Mouse (Mus musculus) kidney, adult 2 months (tissue): ENCODE data around the gene Zbtb22. TPM values are rescaled to one million over a fixed set of nuclear protein-coding genes. Genes with fewer than 3 reads are reported as not detected.

Source experiments
- DNase-seq: peaks from one replicate; pipeline ENCODE4 v3.0.0; 2021
- H3K27ac ChIP-seq: fragments of 200-500 bp; 2 replicates; pipeline ENCODE4 v1.5.1; 2012; ENCODE audit warnings: low read depth, low read length, control low read depth, inconsistent platforms; ENCODE audit not compliant: insufficient read depth
- H3K27me3 ChIP-seq: fragments of 200-500 bp; replicated peaks from 2 replicates; pipeline ENCODE4 v1.6.1; 2012; ENCODE audit warnings: mild to moderate bottlenecking, moderate library complexity, low read length, inconsistent platforms; ENCODE audit not compliant: control insufficient read depth, insufficient read depth
- H3K36me3 ChIP-seq: fragments of 200-500 bp; 2 replicates; pipeline ENCODE4 v1.6.1; 2012; ENCODE audit warnings: mild to moderate bottlenecking, moderate library complexity, low read length, inconsistent platforms; ENCODE audit not compliant: control insufficient read depth, insufficient read depth
- H3K4me1 ChIP-seq: fragments of 200-500 bp; 2 replicates; pipeline ENCODE4 v1.6.1; 2011; ENCODE audit warnings: low read length; ENCODE audit not compliant: control insufficient read depth, insufficient read depth
- H3K4me3 ChIP-seq: fragments of 200-500 bp; 2 replicates; pipeline ENCODE4 v1.5.1; 2011; ENCODE audit warnings: mild to moderate bottlenecking, low read depth, low read length, control low read depth; ENCODE audit not compliant: insufficient read depth
- CTCF ChIP-seq: fragments of 200-500 bp; conservative IDR thresholded peaks from 2 replicates; pipeline ENCODE4 v1.5.1; 2011; ENCODE audit warnings: low read depth, mild to moderate bottlenecking, control low read depth, low read length, moderate library complexity, mixed read lengths; ENCODE audit not compliant: insufficient read depth, insufficient read length
- POLR2A ChIP-seq: fragments of 200-500 bp; IDR thresholded peaks from one replicate; pipeline ENCODE4 v1.6.1; 2011; ENCODE audit warnings: low read depth, low read length, control low read depth
- WGBS: fragments of 180-500 bp; shearing (Covaris S2); methylation state at CpG from one replicate; pipeline ENCODE4 v1.1.7; 2018; 5-methylcytosine and 5-hydroxymethylcytosine counted together
- polyA plus RNA-seq: library from polyadenylated mRNA; depleted of rRNA; stranded (reverse); fragments of >200 nt; gene quantifications from 2 replicates; pipeline ENCODE4 v1.2.3, GENCODE M21; 2012

Gene Zbtb22
- polyA plus RNA-seq, 1 experiment = 31.6 TPM

DNA sequence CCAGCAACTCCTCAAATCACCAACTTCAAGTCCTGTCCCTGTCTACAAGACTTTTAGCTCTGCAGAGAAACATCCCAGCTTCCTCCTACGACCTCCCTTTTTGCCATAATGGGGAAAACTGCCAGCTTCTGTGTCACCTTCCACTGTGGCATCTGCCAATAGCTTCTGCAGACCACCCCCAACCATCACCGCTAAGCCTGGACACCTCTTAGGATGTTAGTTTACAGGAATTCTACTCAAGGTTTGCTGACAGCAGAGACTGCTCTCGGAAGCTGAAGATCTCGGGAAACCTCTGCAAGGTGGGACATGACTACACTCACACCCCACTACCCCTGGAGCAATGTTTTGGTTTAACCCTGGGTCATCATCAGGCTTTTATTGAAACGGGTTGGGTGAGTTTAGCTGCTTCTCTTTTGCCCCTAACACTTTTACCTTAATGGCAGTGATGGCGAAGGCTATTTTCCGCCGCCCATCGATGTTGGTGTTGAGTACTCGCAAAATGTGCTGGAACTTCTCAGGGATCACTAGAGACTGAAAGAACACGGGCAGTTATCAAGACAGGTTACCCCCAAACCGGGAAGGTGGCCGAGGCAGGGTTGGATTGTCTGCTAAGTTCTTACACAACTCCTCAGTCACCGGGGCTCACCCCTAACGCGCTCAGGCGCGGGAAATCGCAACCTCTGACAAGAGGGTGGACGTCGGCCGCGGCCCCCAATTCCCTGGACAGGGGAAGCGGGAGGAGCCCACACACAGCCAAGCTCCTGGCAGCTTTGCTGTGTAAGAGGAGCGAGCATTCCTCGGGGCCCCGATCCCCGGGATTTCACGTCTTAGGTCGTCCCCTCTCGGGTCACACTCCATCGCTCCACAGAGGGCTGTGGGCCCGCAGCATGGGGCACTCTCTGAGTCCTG is 39.2 kb downstream of the Zbtb22 start:
- TF ChIP-seq POLR2A (no peak), CTCF (no peak)
- no peaks in the 10 kb centered on the region for H3K27me3 ChIP-seq
- no peaks in the 10 kb centered on the region; the same call in 1 of the 2 replicates for H3K36me3 ChIP-seq
- DNase-seq = no peak
- H3K4me3 ChIP-seq = peak overlapping the region; percentile 65
- H3K4me1 ChIP-seq = peaks cover 16% of the 10 kb centered on the region; the same call in 1 of the 2 replicates
- peak overlapping the region; percentile 78 for H3K27ac ChIP-seq
- 1% methylated on average over 33 of the region's 33 CpGs for WGBS

- no peak for TF ChIP-seq CTCF
- TF ChIP-seq POLR2A = peak; percentile 81
- Histone ChIP-seq H3K27ac (peak within 1 kb of the TSS; percentile 98), H3K4me3 (peak within 1 kb of the TSS; percentile 95), H3K4me1 (peaks cover 16% of the 10 kb centered on the region; the same call in 1 of the 2 replicates), H3K27me3 (no peaks in the 10 kb centered on the region), H3K36me3 (no peaks in the 10 kb centered on the region; the same call in none of the 2 replicates)
- DNase-seq = peak; percentile 99
- WGBS = under 1% methylated on average over 50 of the region's 50 CpGs
Measured at GRCm38 (mm10) chr17:33955555-33956214, 40.0 kb downstream of the Zbtb22 start, which contains the start of the genes Vps52 and Rps18. Vps52 (plus strand) TSS chr17:33955812. Rps18 (minus strand) TSS chr17:33956001.

- Histone ChIP-seq H3K27ac (peak overlapping the region; percentile 98; the same call in 1 of the 2 replicates), H3K4me1 (peaks cover 16% of the 10 kb centered on the region; the same call in 1 of the 2 replicates), H3K27me3 (no peaks in the 10 kb centered on the region), H3K4me3 (peak overlapping the region; percentile 95), H3K36me3 (no peaks in the 10 kb centered on the region; the same call in none of the 2 replicates)
- no peak for TF ChIP-seq POLR2A
- TF ChIP-seq CTCF = no peak
- WGBS = 5% methylated on average over 10 of the region's 10 CpGs
- no peak for DNase-seq
Measured at GRCm38 (mm10) chr17:33956336-33956735, 40.6 kb downstream of the Zbtb22 start.

DNA sequence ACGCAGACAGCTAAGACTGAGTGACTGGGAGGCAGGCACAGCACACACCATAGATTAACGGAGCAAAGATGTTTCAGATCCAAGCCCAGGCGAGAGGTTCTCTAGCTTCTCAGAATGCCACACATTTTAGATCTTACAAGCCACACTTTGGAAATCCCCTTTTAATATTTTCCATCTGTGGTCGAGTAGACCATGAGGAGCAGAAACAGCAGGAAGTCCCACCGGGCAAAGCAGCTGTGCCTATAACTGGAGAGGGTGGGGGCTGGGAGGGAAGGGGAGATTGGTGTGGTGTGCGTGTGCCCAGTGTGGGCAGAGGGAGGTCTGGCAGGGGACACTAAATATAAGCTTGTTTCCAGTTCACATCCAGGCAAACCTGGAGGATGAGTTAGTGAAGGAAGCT is 41.8 kb downstream of the Zbtb22 start:
- Histone ChIP-seq H3K4me1 (peaks cover 16% of the 10 kb centered on the region; the same call in 1 of the 2 replicates), H3K4me3 (no peak overlapping the region), H3K27me3 (no peaks in the 10 kb centered on the region), H3K27ac (no peak overlapping the region), H3K36me3 (no peaks in the 10 kb centered on the region; the same call in none of the 2 replicates)
- no peak for TF ChIP-seq CTCF
- no peak for TF ChIP-seq POLR2A
- no peak for DNase-seq
- 88% methylated on average over 6 of the region's 6 CpGs for WGBS

DNA sequence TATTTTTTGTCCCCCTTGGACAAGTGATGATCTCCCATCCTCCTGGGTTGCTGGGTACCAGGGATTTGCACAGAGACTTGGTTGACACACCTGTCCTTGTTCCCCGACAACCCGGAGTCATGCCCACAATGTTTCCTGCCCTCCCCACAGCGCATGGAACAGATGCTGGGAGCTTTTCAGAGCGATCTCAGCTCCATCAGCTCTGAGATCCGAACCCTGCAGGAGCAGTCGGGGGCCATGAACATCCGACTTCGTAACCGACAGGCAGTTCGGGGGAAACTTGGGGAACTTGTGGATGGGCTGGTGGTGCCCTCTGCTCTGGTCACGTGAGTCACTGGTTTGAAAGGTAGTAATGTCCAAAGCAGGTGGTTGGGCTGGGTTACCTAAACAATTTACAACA is 42.7 kb downstream of the Zbtb22 start:
- H3K27me3 ChIP-seq = no peaks in the 10 kb centered on the region
- 94% methylated on average over 11 of the region's 11 CpGs for WGBS

GRCm38 (mm10) chr17:33959135-33959534 is 43.4 kb downstream of the Zbtb22 start:
- H3K4me1 ChIP-seq = peaks cover 10% of the 10 kb centered on the region; the same call in 1 of the 2 replicates
- no peak for DNase-seq
- H3K27me3 ChIP-seq = no peaks in the 10 kb centered on the region
- no peak overlapping the region for H3K27ac ChIP-seq
- no peaks in the 10 kb centered on the region; the same call in none of the 2 replicates for H3K36me3 ChIP-seq
- 96% methylated on average over 13 of the region's 13 CpGs for WGBS
- no peak overlapping the region for H3K4me3 ChIP-seq
- no peak for TF ChIP-seq POLR2A
- no peak for TF ChIP-seq CTCF

More for the DNA sequence above, 42.7 kb downstream of the Zbtb22 start:
- no peak for TF ChIP-seq POLR2A
- TF ChIP-seq CTCF = no peak
- Histone ChIP-seq H3K4me3 (no peak overlapping the region), H3K27ac (no peak overlapping the region), H3K4me1 (peaks cover 11% of the 10 kb centered on the region; the same call in 1 of the 2 replicates), H3K36me3 (no peaks in the 10 kb centered on the region; the same call in none of the 2 replicates)
- DNase-seq = no peak

DNA sequence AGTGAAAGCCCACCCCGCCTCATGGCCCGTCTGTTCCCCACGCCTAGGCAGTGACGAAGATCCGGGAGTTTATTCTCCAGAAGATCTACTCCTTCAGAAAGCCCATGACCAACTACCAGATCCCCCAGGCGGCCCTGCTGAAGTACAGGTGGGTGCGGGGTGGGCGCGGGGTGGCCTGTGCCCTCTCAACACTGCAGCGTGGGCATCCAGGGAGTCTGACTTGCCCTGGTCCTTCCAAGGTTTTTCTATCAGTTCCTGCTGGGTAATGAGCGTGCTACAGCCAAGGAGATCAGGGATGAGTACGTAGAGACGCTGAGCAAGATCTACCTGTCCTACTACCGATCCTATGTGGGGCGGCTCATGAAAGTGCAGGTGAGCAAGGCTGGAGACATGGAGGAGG is 44.2 kb downstream of the Zbtb22 start:
- Histone ChIP-seq H3K4me1 (peaks cover 4% of the 10 kb centered on the region; the same call in 1 of the 2 replicates), H3K4me3 (no peak overlapping the region), H3K27ac (no peak overlapping the region), H3K27me3 (no peaks in the 10 kb centered on the region), H3K36me3 (no peaks in the 10 kb centered on the region; the same call in none of the 2 replicates)
- no peak for TF ChIP-seq POLR2A
- no peak for TF ChIP-seq CTCF
- 94% methylated on average over 15 of the region's 15 CpGs for WGBS
- no peak for DNase-seq
